Comparison of ENCODE assay signal across 27 mouse cellular contexts in genomic region chr8:113464625-113465024, GRCm38 (mm10).
DNase-seq lines count a peak whose midpoint lies in the region; ATAC-seq and TF ChIP-seq lines count a peak whose summit lies in the region.
"Had no signal": no experiment of that assay in that cellular context is flagged by ENCODE, and none has a peak within 500 bp of the region (broad histone marks: within the 10 kb centered on the region; RNA-seq: fewer than 3 reads in every experiment).

No protein-coding gene starts in this region.

- no peak for ATAC-seq in forebrain, embryonic 15.5 days (replicated peaks)
- ATAC-seq in forebrain, embryonic 11.5 days (replicated peaks; ENCODE audit: low FRiP score), result no peak
- ATAC-seq in hindbrain, embryonic 11.5 days (ENCODE audit: low FRiP score), result no peak
- no peak for ATAC-seq in hindbrain, embryonic 13.5 days (ENCODE audit: low FRiP score)
- ATAC-seq in hindbrain, postnatal 0 days, result no peak
- no peak for ATAC-seq in hindbrain, embryonic 16.5 days
- peak; percentile 56 for ATAC-seq in granulocyte monocyte progenitor cell, adult 5-6 weeks (replicated peaks; ENCODE audit: poor library complexity, severe bottlenecking)
- ATAC-seq: activated CD4-positive, CD25-positive, alpha-beta regulatory T cell, adult 4 months; CD4-positive, CD25-positive, alpha-beta regulatory T cell, adult 4 months; forebrain, embryonic 13.5 days; forebrain, embryonic 16.5 days; Patski had no signal

- no peak overlapping the region for H3K9ac ChIP-seq in forebrain, embryonic 15.5 days (replicated peaks)
- no peak overlapping the region for H3K9ac ChIP-seq in forebrain, embryonic 11.5 days (ENCODE audit: low read length)
- no peak overlapping the region for H3K9ac ChIP-seq in hindbrain, embryonic 11.5 days (ENCODE audit: low read depth, low read length)
- H3K9ac ChIP-seq in hindbrain, embryonic 13.5 days, result no peak overlapping the region
- no peak overlapping the region for H3K9ac ChIP-seq in hindbrain, postnatal 0 days (replicated peaks; ENCODE audit: low read length)
- no peak overlapping the region for H3K9ac ChIP-seq in hindbrain, embryonic 16.5 days (ENCODE audit: low read depth, low read length)
- H3K9ac ChIP-seq: embryonic facial prominence, embryonic 13.5 days; embryonic facial prominence, embryonic 15.5 days; forebrain, embryonic 13.5 days had no signal

- H3K4me1 ChIP-seq in forebrain, embryonic 15.5 days, result no peaks in the 10 kb centered on the region
- no peaks in the 10 kb centered on the region for H3K4me1 ChIP-seq in forebrain, embryonic 11.5 days (replicated peaks; ENCODE audit: control insufficient read depth, insufficient read depth, low read length)
- H3K4me1 ChIP-seq in hindbrain, embryonic 11.5 days (replicated peaks; ENCODE audit: control insufficient read depth, insufficient read depth, low read length), result no peaks in the 10 kb centered on the region
- no peaks in the 10 kb centered on the region for H3K4me1 ChIP-seq in hindbrain, embryonic 13.5 days (replicated peaks)
- H3K4me1 ChIP-seq in hindbrain, postnatal 0 days (ENCODE audit: insufficient read depth, low read length), result no peaks in the 10 kb centered on the region
- H3K4me1 ChIP-seq in hindbrain, embryonic 16.5 days (ENCODE audit: control insufficient read depth, insufficient read depth, low read depth, low read length), result peaks cover 4% of the 10 kb centered on the region
- H3K4me1 ChIP-seq: embryonic facial prominence, embryonic 13.5 days; embryonic facial prominence, embryonic 15.5 days; forebrain, embryonic 10.5 days had no signal

- no peaks in the 10 kb centered on the region for H3K27me3 ChIP-seq in forebrain, embryonic 15.5 days
- H3K27me3 ChIP-seq in forebrain, embryonic 11.5 days (ENCODE audit: control insufficient read depth, insufficient read depth, low read length), result no peaks in the 10 kb centered on the region
- no peaks in the 10 kb centered on the region for H3K27me3 ChIP-seq in hindbrain, embryonic 11.5 days (ENCODE audit: control insufficient read depth, insufficient read depth, low read length)
- H3K27me3 ChIP-seq in hindbrain, embryonic 13.5 days, result no peaks in the 10 kb centered on the region
- H3K27me3 ChIP-seq in hindbrain, postnatal 0 days (ENCODE audit: insufficient read depth, low read length), result no peaks in the 10 kb centered on the region
- H3K27me3 ChIP-seq in hindbrain, embryonic 16.5 days (replicated peaks; ENCODE audit: control insufficient read depth, insufficient read depth, low read length), result no peaks in the 10 kb centered on the region
- H3K27me3 ChIP-seq: CH12.LX; embryonic facial prominence, embryonic 13.5 days; embryonic facial prominence, embryonic 15.5 days; forebrain, embryonic 13.5 days had no signal

- TF ChIP-seq CTCF in hindbrain, postnatal 0 days (IDR thresholded peaks at IDR 0.05; ENCODE audit: low read depth), result no peak

- no peaks in the 10 kb centered on the region for H3K36me3 ChIP-seq in forebrain, embryonic 15.5 days
- H3K36me3 ChIP-seq in forebrain, embryonic 11.5 days (ENCODE audit: control insufficient read depth, insufficient read depth, low read length), result no peaks in the 10 kb centered on the region
- H3K36me3 ChIP-seq in hindbrain, embryonic 11.5 days (ENCODE audit: control insufficient read depth, insufficient read depth, low read length), result no peaks in the 10 kb centered on the region
- H3K36me3 ChIP-seq in hindbrain, embryonic 13.5 days, result no peaks in the 10 kb centered on the region
- H3K36me3 ChIP-seq in hindbrain, postnatal 0 days (ENCODE audit: insufficient read depth, low read length), result no peaks in the 10 kb centered on the region
- H3K36me3 ChIP-seq in hindbrain, embryonic 16.5 days (ENCODE audit: control insufficient read depth, insufficient read depth, low read length), result no peaks in the 10 kb centered on the region
- H3K36me3 ChIP-seq: embryonic facial prominence, embryonic 13.5 days; embryonic facial prominence, embryonic 15.5 days; forebrain, embryonic 10.5 days; G1E had no signal

- 81% methylated on average over 9 of the region's 9 CpGs for WGBS in forebrain, embryonic 15.5 days
- WGBS in forebrain, embryonic 11.5 days, result 88% methylated on average over 9 of the region's 9 CpGs
- 84% methylated on average over 9 of the region's 9 CpGs for WGBS in hindbrain, embryonic 11.5 days
- WGBS in hindbrain, embryonic 13.5 days, result 72% methylated on average over 9 of the region's 9 CpGs
- 67% methylated on average over 9 of the region's 9 CpGs for WGBS in hindbrain, postnatal 0 days
- 66% methylated on average over 9 of the region's 9 CpGs for WGBS in hindbrain, embryonic 16.5 days

- no peaks in the 10 kb centered on the region for H3K9me3 ChIP-seq in forebrain, embryonic 15.5 days
- no peaks in the 10 kb centered on the region for H3K9me3 ChIP-seq in forebrain, embryonic 11.5 days (ENCODE audit: control insufficient read depth, low read length)
- H3K9me3 ChIP-seq in hindbrain, embryonic 11.5 days (ENCODE audit: control insufficient read depth, low read length), result no peaks in the 10 kb centered on the region
- no peaks in the 10 kb centered on the region for H3K9me3 ChIP-seq in hindbrain, embryonic 13.5 days
- H3K9me3 ChIP-seq in hindbrain, postnatal 0 days (ENCODE audit: low read length), result no peaks in the 10 kb centered on the region
- H3K9me3 ChIP-seq in hindbrain, embryonic 16.5 days (ENCODE audit: control insufficient read depth, low read length), result no peaks in the 10 kb centered on the region
- H3K9me3 ChIP-seq: embryonic facial prominence, embryonic 13.5 days; embryonic facial prominence, embryonic 15.5 days; forebrain, embryonic 10.5 days; forebrain, embryonic 13.5 days had no signal

- no peak overlapping the region for H3K4me3 ChIP-seq in forebrain, embryonic 15.5 days
- no peak overlapping the region for H3K4me3 ChIP-seq in forebrain, embryonic 11.5 days (ENCODE audit: low read depth, low read length)
- H3K4me3 ChIP-seq in hindbrain, embryonic 11.5 days (ENCODE audit: low read depth, low read length), result no peak overlapping the region
- no peak overlapping the region for H3K4me3 ChIP-seq in hindbrain, embryonic 13.5 days
- no peak overlapping the region for H3K4me3 ChIP-seq in hindbrain, postnatal 0 days (ENCODE audit: low read length)
- H3K4me3 ChIP-seq in hindbrain, embryonic 16.5 days (ENCODE audit: low read length), result no peak overlapping the region
- H3K4me3 ChIP-seq: embryonic facial prominence, embryonic 13.5 days; embryonic facial prominence, embryonic 15.5 days; erythroblast, embryonic 14.5 days; forebrain, embryonic 10.5 days; forebrain, embryonic 13.5 days had no signal

- DNase-seq in forebrain, embryonic 11.5 days (ENCODE audit: low spot score), result no peak
- DNase-seq in hindbrain, embryonic 11.5 days (ENCODE audit: low spot score), result peak; percentile 6
- peak; percentile 10 for DNase-seq in hindbrain, postnatal 0 days (ENCODE audit: low spot score)
- DNase-seq in lung, postnatal 14 days, result no peak
- DNase-seq: adrenal gland, adult 8-10 months; adrenal gland, postnatal 14 days; adrenal gland, postnatal 36 days; B cell, adult 2 months; cerebellum, adult 11-12 months; cerebellum, adult 2 months; cerebellum, adult 9-10 months; cerebellum, postnatal 25 days had no signal

- H3K4me2 ChIP-seq in forebrain, embryonic 15.5 days (replicated peaks), result no peak overlapping the region
- H3K4me2 ChIP-seq in forebrain, embryonic 11.5 days (ENCODE audit: low read depth, low read length, severe bottlenecking), result no peak overlapping the region
- H3K4me2 ChIP-seq in hindbrain, embryonic 11.5 days (replicated peaks; ENCODE audit: low read depth, low read length), result no peak overlapping the region
- H3K4me2 ChIP-seq in hindbrain, embryonic 13.5 days, result no peak overlapping the region
- H3K4me2 ChIP-seq in hindbrain, postnatal 0 days (ENCODE audit: low read depth, low read length), result no peak overlapping the region
- no peak overlapping the region for H3K4me2 ChIP-seq in hindbrain, embryonic 16.5 days (ENCODE audit: low read length)
- H3K4me2 ChIP-seq: embryonic facial prominence, embryonic 13.5 days; embryonic facial prominence, embryonic 15.5 days; forebrain, embryonic 13.5 days had no signal

- peak overlapping the region; percentile 8 for H3K27ac ChIP-seq in forebrain, embryonic 15.5 days (replicated peaks)
- no peak overlapping the region for H3K27ac ChIP-seq in forebrain, embryonic 11.5 days (ENCODE audit: low read depth, low read length)
- H3K27ac ChIP-seq in hindbrain, embryonic 11.5 days (ENCODE audit: low read depth, low read length), result no peak overlapping the region
- H3K27ac ChIP-seq in hindbrain, embryonic 13.5 days, result no peak overlapping the region
- no peak overlapping the region for H3K27ac ChIP-seq in hindbrain, postnatal 0 days
- no peak overlapping the region for H3K27ac ChIP-seq in hindbrain, embryonic 16.5 days (ENCODE audit: low read depth, low read length)
- H3K27ac ChIP-seq: embryonic facial prominence, embryonic 13.5 days; embryonic facial prominence, embryonic 15.5 days; forebrain, embryonic 10.5 days; forebrain, embryonic 13.5 days had no signal

Comparison
In these comparisons a context has a peak if more than half of its experiments do, and no peak if none do; other contexts are left out.
1. DNase-seq: peak in hindbrain, embryonic 11.5 days (single experiment) and hindbrain, postnatal 0 days (single experiment); none in forebrain, embryonic 11.5 days (single experiment) and lung, postnatal 14 days (single experiment).